Mouse (Mus musculus): ENCODE data around the gene Slc52a3.

DNA sequence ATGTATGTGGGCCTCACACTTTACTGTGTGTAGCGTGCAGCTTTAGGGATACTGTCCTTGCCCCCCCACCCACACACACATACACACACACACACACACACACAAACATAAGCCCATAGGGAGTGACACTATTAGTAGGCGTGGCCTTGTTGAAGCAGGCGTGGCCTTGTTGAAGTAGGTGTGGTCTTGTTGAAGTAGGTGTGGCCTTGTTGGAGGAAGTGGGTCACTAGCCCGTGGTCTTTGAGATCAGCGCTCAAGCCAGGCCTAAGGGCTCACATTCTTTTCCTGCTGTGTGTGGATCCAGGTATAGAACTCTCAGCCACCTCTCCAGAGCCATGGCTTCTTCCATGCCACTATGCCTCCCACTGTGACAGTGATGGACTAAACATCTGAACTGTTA, 34.7 kb downstream of the Slc52a3 start:
- TF ChIP-seq CTCF (IDR thresholded peaks at IDR 0.05; ENCODE audit: low read depth) (no peak), EP300 (IDR thresholded peaks at IDR 0.05; ENCODE audit: low read depth) (no peak)

Measured in liver, embryonic 14.5 days (tissue).